Mouse (Mus musculus): ENCODE results near the gene Med27. TPM values are rescaled to one million over a fixed set of nuclear protein-coding genes. Genes with fewer than 3 reads are reported as not detected.

Med27 gene
- polyA plus RNA-seq, 1 experiment: 25.9 TPM

DNA sequence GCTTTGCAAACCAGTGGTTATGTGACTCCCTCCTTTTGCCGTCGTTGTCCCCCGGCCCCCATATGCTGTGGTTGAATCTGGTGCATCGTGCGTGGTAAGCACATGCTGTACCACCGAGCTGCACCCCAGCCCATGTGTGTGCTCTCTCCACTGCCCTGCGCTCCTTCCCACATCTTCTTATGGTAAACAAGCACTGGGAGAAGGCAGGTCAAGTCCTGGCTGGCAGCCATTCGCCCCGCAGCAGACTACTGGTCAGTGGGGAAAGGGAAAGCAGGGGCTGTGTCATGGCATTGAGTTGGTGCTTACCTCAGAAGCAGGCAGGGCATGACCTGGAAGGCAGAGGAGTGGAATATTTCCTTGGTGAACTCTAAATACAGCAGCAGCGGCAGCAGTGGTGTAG lies 58.3 kb downstream of the Med27 start:
- H3K4me1 ChIP-seq (ENCODE audit: control insufficient read depth, insufficient read depth, low read length): peaks cover 8% of the 10 kb centered on the region
- WGBS: 82% methylated on average over 10 of the region's 10 CpGs
- no peak overlapping the region for H3K4me3 ChIP-seq (ENCODE audit: insufficient read depth, low read depth, low read length)
- TF ChIP-seq POLR2A (IDR thresholded peaks at IDR 0.05; ENCODE audit: low read depth, low read length) (no peak), CTCF (conservative IDR thresholded peaks at IDR 0.05; ENCODE audit: insufficient read depth, insufficient read length, low read depth, low read length) (no peak)
- DNase-seq: peak; percentile 28
- no peaks in the 10 kb centered on the region for H3K36me3 ChIP-seq (ENCODE audit: control insufficient read depth, insufficient read depth, low read length)
- H3K27ac ChIP-seq (ENCODE audit: insufficient read depth, low read depth, low read length): no peak overlapping the region
- H3K27me3 ChIP-seq (replicated peaks; ENCODE audit: control insufficient read depth, insufficient read depth, low read length): no peaks in the 10 kb centered on the region

GRCm38 (mm10) chr2:29405848-29406247 lies 59.2 kb downstream of the Med27 start:
- Histone ChIP-seq H3K4me3 (ENCODE audit: insufficient read depth, low read depth, low read length) (no peak overlapping the region), H3K27me3 (replicated peaks; ENCODE audit: control insufficient read depth, insufficient read depth, low read length) (no peaks in the 10 kb centered on the region), H3K27ac (ENCODE audit: insufficient read depth, low read depth, low read length) (no peak overlapping the region), H3K4me1 (ENCODE audit: control insufficient read depth, insufficient read depth, low read length) (peaks cover 8% of the 10 kb centered on the region), H3K36me3 (ENCODE audit: control insufficient read depth, insufficient read depth, low read length) (no peaks in the 10 kb centered on the region)
- DNase-seq: no peak
- 95% methylated on average over 2 of the region's 2 CpGs for WGBS
- TF ChIP-seq CTCF (conservative IDR thresholded peaks at IDR 0.05; ENCODE audit: insufficient read depth, insufficient read length, low read depth, low read length) (no peak), POLR2A (IDR thresholded peaks at IDR 0.05; ENCODE audit: low read depth, low read length) (no peak)

DNA sequence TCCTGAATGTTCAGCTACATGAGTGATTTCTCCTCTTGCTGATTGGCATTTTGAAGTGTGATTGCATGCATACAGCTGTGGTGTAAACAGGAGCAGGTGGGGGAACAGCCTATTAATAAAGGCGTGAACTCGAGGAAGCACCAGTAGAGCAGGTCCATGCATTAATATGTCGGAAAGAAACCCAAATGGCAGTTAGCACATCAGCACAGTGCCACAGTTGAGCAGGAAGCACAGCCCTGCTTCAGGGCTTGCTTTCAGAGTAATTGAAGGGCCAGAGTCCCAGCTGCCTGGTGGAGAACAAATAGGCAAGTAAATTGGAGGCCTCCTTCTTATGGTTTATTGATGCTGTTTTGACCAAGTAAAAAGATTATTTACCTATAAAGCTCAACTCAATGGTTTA lies 60.7 kb downstream of the Med27 start:
- no peaks in the 10 kb centered on the region for H3K27me3 ChIP-seq (replicated peaks; ENCODE audit: control insufficient read depth, insufficient read depth, low read length)
- H3K4me3 ChIP-seq (ENCODE audit: insufficient read depth, low read depth, low read length): no peak overlapping the region
- WGBS: 77% methylated on average over 3 of the region's 3 CpGs
- TF ChIP-seq POLR2A (IDR thresholded peaks at IDR 0.05; ENCODE audit: low read depth, low read length) (no peak), CTCF (conservative IDR thresholded peaks at IDR 0.05; ENCODE audit: insufficient read depth, insufficient read length, low read depth, low read length) (no peak)
- H3K27ac ChIP-seq (ENCODE audit: insufficient read depth, low read depth, low read length): no peak overlapping the region
- no peaks in the 10 kb centered on the region for H3K36me3 ChIP-seq (ENCODE audit: control insufficient read depth, insufficient read depth, low read length)
- H3K4me1 ChIP-seq (ENCODE audit: control insufficient read depth, insufficient read depth, low read length): peaks cover 8% of the 10 kb centered on the region
- no peak for DNase-seq

GRCm38 (mm10) chr2:29407764-29408163 lies 61.1 kb downstream of the Med27 start:
- H3K27me3 ChIP-seq (replicated peaks; ENCODE audit: control insufficient read depth, insufficient read depth, low read length): no peaks in the 10 kb centered on the region
- H3K4me3 ChIP-seq (ENCODE audit: insufficient read depth, low read depth, low read length): no peak overlapping the region
- no peak overlapping the region for H3K27ac ChIP-seq (ENCODE audit: insufficient read depth, low read depth, low read length)
- DNase-seq: peak; percentile 55
- no peaks in the 10 kb centered on the region for H3K36me3 ChIP-seq (ENCODE audit: control insufficient read depth, insufficient read depth, low read length)
- 50% methylated on average over 7 of the region's 7 CpGs for WGBS
- peaks cover 8% of the 10 kb centered on the region for H3K4me1 ChIP-seq (ENCODE audit: control insufficient read depth, insufficient read depth, low read length)
- TF ChIP-seq CTCF (conservative IDR thresholded peaks at IDR 0.05; ENCODE audit: insufficient read depth, insufficient read length, low read depth, low read length): no peak
- no peak for TF ChIP-seq POLR2A (IDR thresholded peaks at IDR 0.05; ENCODE audit: low read depth, low read length)

DNA sequence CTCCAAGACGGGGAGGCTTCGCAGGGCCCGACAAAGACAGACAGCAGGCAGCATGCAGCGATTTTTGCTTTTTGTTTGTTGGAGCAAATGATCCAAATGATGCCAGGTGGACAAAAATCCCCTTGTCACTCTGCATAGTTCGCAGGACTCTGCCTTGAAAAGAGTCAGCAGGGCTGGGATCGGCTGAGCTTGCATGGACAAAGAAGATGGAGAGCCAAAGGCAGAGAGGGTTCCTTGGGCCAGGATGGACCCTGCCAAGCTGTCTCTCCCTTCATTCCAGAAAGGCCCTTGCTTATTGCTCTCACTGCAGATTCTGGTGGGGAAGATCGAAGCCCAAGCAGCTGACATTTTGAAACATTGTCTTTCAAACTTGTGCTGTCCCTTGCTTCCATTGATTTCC lies 64.3 kb downstream of the Med27 start:
- WGBS: 87% methylated on average over 7 of the region's 7 CpGs
- H3K27ac ChIP-seq (ENCODE audit: insufficient read depth, low read depth, low read length): no peak overlapping the region
- no peak for TF ChIP-seq POLR2A (IDR thresholded peaks at IDR 0.05; ENCODE audit: low read depth, low read length)
- TF ChIP-seq CTCF (conservative IDR thresholded peaks at IDR 0.05; ENCODE audit: insufficient read depth, insufficient read length, low read depth, low read length): no peak
- DNase-seq: no peak
- peaks cover 12% of the 10 kb centered on the region; the same call in 1 of the 2 replicates for H3K4me1 ChIP-seq (ENCODE audit: control insufficient read depth, insufficient read depth, low read length)
- H3K36me3 ChIP-seq (ENCODE audit: control insufficient read depth, insufficient read depth, low read length): no peaks in the 10 kb centered on the region
- H3K4me3 ChIP-seq (ENCODE audit: insufficient read depth, low read depth, low read length): no peak overlapping the region
- H3K27me3 ChIP-seq (replicated peaks; ENCODE audit: control insufficient read depth, insufficient read depth, low read length): no peaks in the 10 kb centered on the region

DNA sequence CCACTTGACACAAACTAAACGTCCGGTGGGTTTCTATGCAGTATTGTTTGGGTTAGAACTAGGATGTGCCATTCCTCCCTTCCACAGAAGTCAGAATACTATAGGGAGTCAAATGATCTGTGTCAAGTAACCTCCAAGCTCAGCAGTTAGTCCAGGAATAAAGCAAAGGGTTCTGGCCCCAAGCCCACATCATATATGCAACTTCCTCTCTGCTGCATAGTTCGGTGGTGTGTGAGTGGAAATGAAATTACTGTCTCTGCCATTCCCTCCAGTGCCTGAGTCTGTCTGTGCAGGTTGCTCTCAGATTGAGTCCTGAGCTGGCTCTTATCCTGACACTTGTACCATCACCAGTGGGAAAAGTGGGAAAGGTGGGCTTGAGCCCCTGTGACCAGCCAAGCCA lies 65.8 kb downstream of the Med27 start:
- 54% methylated on average over 3 of the region's 3 CpGs for WGBS
- TF ChIP-seq CTCF (conservative IDR thresholded peaks at IDR 0.05; ENCODE audit: insufficient read depth, insufficient read length, low read depth, low read length) (no peak), POLR2A (IDR thresholded peaks at IDR 0.05; ENCODE audit: low read depth, low read length) (no peak)
- H3K27ac ChIP-seq (ENCODE audit: insufficient read depth, low read depth, low read length): no peak overlapping the region

DNA sequence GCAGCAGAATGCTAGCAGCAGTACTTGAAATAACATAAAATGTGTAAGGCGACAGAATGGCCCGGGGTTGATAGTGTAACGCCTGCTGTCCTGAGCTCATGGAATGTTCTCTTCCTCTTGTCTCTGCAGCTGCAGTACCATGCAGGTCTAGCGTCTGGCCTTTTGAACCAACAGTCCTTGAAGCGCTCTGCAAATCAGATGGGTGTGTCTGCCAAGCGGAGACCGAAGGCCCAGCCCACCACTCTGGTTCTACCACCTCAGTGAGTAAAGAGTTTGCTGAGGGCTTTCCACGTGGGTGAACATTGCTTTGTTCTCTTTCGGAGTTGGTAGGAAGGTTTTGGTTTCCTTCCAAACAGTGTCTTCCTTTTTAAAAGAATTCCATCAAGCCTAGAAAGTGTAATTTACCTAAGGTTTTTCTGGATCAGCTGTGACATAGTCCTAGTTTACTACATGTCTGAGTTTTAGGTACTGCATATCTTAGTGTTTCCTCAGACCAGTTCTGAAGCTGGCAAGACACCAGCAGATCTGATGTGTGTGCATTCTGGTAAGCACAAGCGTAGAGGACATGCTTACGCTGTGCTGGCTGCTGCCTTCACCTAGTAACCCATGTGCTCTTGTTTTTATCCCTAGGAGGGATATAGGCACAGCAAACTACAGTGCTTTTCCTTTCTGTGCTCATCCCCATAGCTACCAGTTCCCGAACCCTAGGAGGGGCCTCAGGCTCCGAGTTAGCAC lies 66.8 kb downstream of the Med27 start:
- no peak for TF ChIP-seq CTCF (conservative IDR thresholded peaks at IDR 0.05; ENCODE audit: insufficient read depth, insufficient read length, low read depth, low read length)
- TF ChIP-seq POLR2A (IDR thresholded peaks at IDR 0.05; ENCODE audit: low read depth, low read length): no peak
- H3K27me3 ChIP-seq (replicated peaks; ENCODE audit: control insufficient read depth, insufficient read depth, low read length): no peaks in the 10 kb centered on the region
- 50% methylated on average over 13 of the region's 13 CpGs for WGBS
- H3K27ac ChIP-seq (ENCODE audit: insufficient read depth, low read depth, low read length): no peak overlapping the region
- H3K4me1 ChIP-seq (ENCODE audit: control insufficient read depth, insufficient read depth, low read length): 0 out of 2 replicates have a peak, but pooled peaks cover 7% of the 10 kb centered on the region
- no peak overlapping the region for H3K4me3 ChIP-seq (ENCODE audit: insufficient read depth, low read depth, low read length)
- no peaks in the 10 kb centered on the region for H3K36me3 ChIP-seq (ENCODE audit: control insufficient read depth, insufficient read depth, low read length)
- DNase-seq: no peak

More for the DNA sequence above, 65.8 kb downstream of the Med27 start:
- Histone ChIP-seq H3K4me1 (ENCODE audit: control insufficient read depth, insufficient read depth, low read length) (peaks cover 12% of the 10 kb centered on the region; the same call in 1 of the 2 replicates), H3K27me3 (replicated peaks; ENCODE audit: control insufficient read depth, insufficient read depth, low read length) (no peaks in the 10 kb centered on the region), H3K36me3 (ENCODE audit: control insufficient read depth, insufficient read depth, low read length) (no peaks in the 10 kb centered on the region), H3K4me3 (ENCODE audit: insufficient read depth, low read depth, low read length) (no peak overlapping the region)
- DNase-seq: no peak

All from kidney, adult 2 months (tissue).